Mouse (Mus musculus) midbrain, embryonic 15.5 days (tissue): Measurements from ENCODE around the gene Plod2. TPM values are rescaled to one million over a fixed set of nuclear protein-coding genes. Genes with fewer than 3 reads are reported as not detected.

Experiments
- ATAC-seq: fragments of 200-750 bp; cut with Nextera tagmentation; replicated peaks from 2 replicates; pipeline ENCODE4 v1.8.0; 2017; ENCODE audit warnings: moderate TSS enrichment
- H3K27ac ChIP-seq: fragments of 300-500 bp; sonication (generic); 2 replicates; pipeline ENCODE4 v1.5.1; 2015; ENCODE audit warnings: mild to moderate bottlenecking, inconsistent platforms
- H3K27me3 ChIP-seq: fragments of 300-500 bp; sonication (generic); replicated peaks from 2 replicates; pipeline ENCODE4 v1.6.1; 2015; ENCODE audit warnings: inconsistent platforms
- H3K36me3 ChIP-seq: fragments of 300-500 bp; sonication (generic); replicated peaks from 2 replicates; pipeline ENCODE4 v1.6.1; 2015; ENCODE audit warnings: inconsistent platforms
- H3K4me1 ChIP-seq: fragments of 300-500 bp; sonication (generic); 2 replicates; pipeline ENCODE4 v1.6.1; 2015; ENCODE audit warnings: inconsistent platforms
- H3K4me2 ChIP-seq: fragments of 300-500 bp; sonication (generic); 2 replicates; pipeline ENCODE4 v1.6.1; 2015; ENCODE audit warnings: inconsistent platforms, mild to moderate bottlenecking, moderate library complexity
- H3K4me3 ChIP-seq: fragments of 300-500 bp; sonication (generic); 2 replicates; pipeline ENCODE4 v1.5.1; 2015; ENCODE audit warnings: mild to moderate bottlenecking, inconsistent platforms
- H3K9ac ChIP-seq: fragments of 300-500 bp; sonication (generic); 2 replicates; pipeline ENCODE4 v1.6.1; 2015; ENCODE audit warnings: mild to moderate bottlenecking, inconsistent platforms
- H3K9me3 ChIP-seq: fragments of 300-500 bp; sonication (generic); 2 replicates; pipeline ENCODE4 v1.6.1; 2016; ENCODE audit warnings: inconsistent platforms
- WGBS: fragments of 180-500 bp; shearing (Covaris S2); methylation state at CpG from one replicate; pipeline ENCODE4 v1.1.7; 2015; ENCODE audit warnings: mixed read lengths; 5-methylcytosine and 5-hydroxymethylcytosine counted together
- polyA plus RNA-seq: library from polyadenylated mRNA; unstranded; fragments of >200 nt; fragmentation: Nextera tagmentation; extraction: Ambion mirVana; gene quantifications from 2 replicates; pipeline ENCODE4 v1.2.1, GENCODE M21; 2015

The Plod2 gene
- polyA plus RNA-seq, 1 experiment from 2014 or later = 11.0 TPM

DNA sequence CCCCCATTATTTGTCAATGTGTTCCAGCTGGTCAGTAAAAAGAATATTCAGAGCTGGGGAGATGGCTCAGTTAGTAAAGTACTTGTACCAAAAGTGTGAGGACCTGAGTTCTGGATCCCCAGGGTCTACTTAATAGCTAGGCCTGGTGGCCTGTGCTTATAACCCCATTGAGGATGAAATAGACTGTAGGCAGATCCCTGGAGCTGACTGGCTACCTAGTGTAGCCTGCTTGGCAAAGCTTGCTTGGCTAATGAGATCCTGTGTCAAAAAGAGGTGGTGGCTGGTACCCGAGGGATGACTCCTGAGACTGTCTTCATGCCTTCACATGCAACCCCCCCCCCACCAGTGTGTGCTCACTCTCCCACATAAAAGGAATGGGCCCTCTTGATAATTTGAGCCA, 2.1 kb downstream of the Plod2 start:
- WGBS = 75% methylated on average over 1 of the region's 1 CpGs
- H3K27ac ChIP-seq = no peak overlapping the region
- H3K4me3 ChIP-seq = no peak overlapping the region
- H3K9me3 ChIP-seq = no peaks in the 10 kb centered on the region
- H3K4me1 ChIP-seq = peaks cover 11% of the 10 kb centered on the region
- H3K27me3 ChIP-seq = no peaks in the 10 kb centered on the region
- no peak for ATAC-seq
- no peak overlapping the region for H3K4me2 ChIP-seq
- H3K36me3 ChIP-seq = no peaks in the 10 kb centered on the region
- no peak overlapping the region for H3K9ac ChIP-seq

- H3K27ac ChIP-seq = no peak overlapping the region
- H3K9me3 ChIP-seq = no peaks in the 10 kb centered on the region
- no peaks in the 10 kb centered on the region for H3K36me3 ChIP-seq
- 88% methylated on average over 6 of the region's 6 CpGs for WGBS
- no peak overlapping the region for H3K4me3 ChIP-seq
- no peak overlapping the region for H3K4me2 ChIP-seq
- no peaks in the 10 kb centered on the region for H3K27me3 ChIP-seq
- no peak overlapping the region for H3K9ac ChIP-seq
- ATAC-seq = no peak
- peaks cover 11% of the 10 kb centered on the region for H3K4me1 ChIP-seq
Measured at GRCm38 (mm10) chr9:92545021-92545420, 3.0 kb downstream of the Plod2 start.

DNA sequence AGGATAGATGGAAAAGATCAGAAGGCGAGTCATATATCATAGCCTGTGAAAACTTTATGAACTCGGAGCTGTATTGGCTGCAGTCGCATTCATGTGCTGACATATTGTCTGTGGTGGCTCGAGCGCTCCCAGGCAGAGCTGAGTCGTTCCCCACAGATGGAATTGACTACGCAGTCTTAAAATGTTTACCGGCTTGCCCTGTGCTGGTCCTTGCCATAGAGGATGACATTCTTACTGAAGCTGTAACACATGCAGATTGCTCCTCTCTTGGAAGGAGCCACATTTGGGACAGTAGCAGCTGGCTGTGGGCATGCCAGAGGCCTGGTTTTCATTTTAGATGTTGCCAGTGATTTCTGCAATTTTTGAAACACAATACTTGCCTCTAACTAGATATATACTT, 4.4 kb downstream of the Plod2 start:
- no peak overlapping the region for H3K4me3 ChIP-seq
- no peaks in the 10 kb centered on the region for H3K27me3 ChIP-seq
- H3K4me2 ChIP-seq = no peak overlapping the region
- no peak for ATAC-seq
- no peaks in the 10 kb centered on the region for H3K36me3 ChIP-seq
- no peak overlapping the region for H3K9ac ChIP-seq
- H3K9me3 ChIP-seq = no peaks in the 10 kb centered on the region
- WGBS = 86% methylated on average over 8 of the region's 8 CpGs
- no peak overlapping the region for H3K27ac ChIP-seq
- H3K4me1 ChIP-seq = peaks cover 10% of the 10 kb centered on the region

GRCm38 (mm10) chr9:92547106-92547505, 5.1 kb downstream of the Plod2 start:
- H3K4me1 ChIP-seq = peaks cover 8% of the 10 kb centered on the region
- no peak for ATAC-seq

DNA sequence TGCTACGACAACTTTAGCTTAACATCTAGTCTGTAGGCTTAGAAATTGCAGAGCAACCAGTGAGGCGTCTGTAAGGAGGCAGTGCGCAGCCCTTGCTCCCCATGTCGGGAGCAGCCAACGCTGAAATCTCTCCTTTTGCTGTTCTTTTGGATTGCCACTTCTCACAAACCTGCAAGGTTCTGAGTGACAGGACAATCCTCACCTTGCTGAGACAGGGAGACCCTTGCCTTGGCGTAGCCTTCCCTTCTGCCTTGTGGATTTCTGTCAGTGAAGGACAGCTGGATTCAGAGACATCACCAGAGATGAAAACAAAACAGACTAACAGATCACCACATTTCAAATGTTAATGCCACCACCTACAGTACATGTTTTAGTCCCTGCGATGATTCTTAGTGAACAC, 5.8 kb downstream of the Plod2 start:
- 95% methylated on average over 7 of the region's 7 CpGs for WGBS
- Histone ChIP-seq H3K4me2 (no peak overlapping the region), H3K27me3 (no peaks in the 10 kb centered on the region), H3K36me3 (no peaks in the 10 kb centered on the region), H3K4me3 (no peak overlapping the region), H3K9me3 (no peaks in the 10 kb centered on the region), H3K9ac (no peak overlapping the region), H3K4me1 (peaks cover 3% of the 10 kb centered on the region), H3K27ac (no peak overlapping the region)
- no peak for ATAC-seq

More at GRCm38 (mm10) chr9:92547106-92547505, 5.1 kb downstream of the Plod2 start:
- 70% methylated on average over 2 of the region's 2 CpGs for WGBS
- H3K27me3 ChIP-seq = no peaks in the 10 kb centered on the region
- no peak overlapping the region for H3K4me3 ChIP-seq
- H3K27ac ChIP-seq = no peak overlapping the region
- no peak overlapping the region for H3K4me2 ChIP-seq
- H3K9me3 ChIP-seq = no peaks in the 10 kb centered on the region
- no peak overlapping the region for H3K9ac ChIP-seq
- H3K36me3 ChIP-seq = no peaks in the 10 kb centered on the region

DNA sequence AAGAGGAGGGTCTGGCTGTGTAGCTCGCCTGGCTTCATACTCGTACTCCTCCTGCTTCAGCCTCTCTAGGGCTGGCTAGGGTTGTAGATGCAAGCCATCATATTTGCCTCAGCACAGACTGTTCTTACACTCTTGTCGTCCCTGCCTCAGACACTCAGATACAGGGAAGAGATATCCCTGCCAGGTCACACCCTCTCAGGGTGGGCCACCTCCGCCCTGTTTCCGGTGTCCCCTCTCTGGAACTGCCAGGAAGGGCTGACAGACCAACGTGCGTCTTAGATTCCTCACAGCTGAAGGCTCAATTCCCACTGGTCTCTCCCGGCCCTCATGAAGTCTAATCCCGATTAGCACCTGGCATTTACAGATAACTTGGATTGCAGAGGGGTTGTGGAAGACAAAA, 6.6 kb downstream of the Plod2 start:
- Histone ChIP-seq H3K27me3 (no peaks in the 10 kb centered on the region), H3K9me3 (no peaks in the 10 kb centered on the region), H3K27ac (no peak overlapping the region), H3K4me3 (no peak overlapping the region), H3K4me2 (no peak overlapping the region), H3K36me3 (no peaks in the 10 kb centered on the region), H3K4me1 (no peaks in the 10 kb centered on the region), H3K9ac (no peak overlapping the region)
- 84% methylated on average over 9 of the region's 9 CpGs for WGBS
- ATAC-seq = no peak

DNA sequence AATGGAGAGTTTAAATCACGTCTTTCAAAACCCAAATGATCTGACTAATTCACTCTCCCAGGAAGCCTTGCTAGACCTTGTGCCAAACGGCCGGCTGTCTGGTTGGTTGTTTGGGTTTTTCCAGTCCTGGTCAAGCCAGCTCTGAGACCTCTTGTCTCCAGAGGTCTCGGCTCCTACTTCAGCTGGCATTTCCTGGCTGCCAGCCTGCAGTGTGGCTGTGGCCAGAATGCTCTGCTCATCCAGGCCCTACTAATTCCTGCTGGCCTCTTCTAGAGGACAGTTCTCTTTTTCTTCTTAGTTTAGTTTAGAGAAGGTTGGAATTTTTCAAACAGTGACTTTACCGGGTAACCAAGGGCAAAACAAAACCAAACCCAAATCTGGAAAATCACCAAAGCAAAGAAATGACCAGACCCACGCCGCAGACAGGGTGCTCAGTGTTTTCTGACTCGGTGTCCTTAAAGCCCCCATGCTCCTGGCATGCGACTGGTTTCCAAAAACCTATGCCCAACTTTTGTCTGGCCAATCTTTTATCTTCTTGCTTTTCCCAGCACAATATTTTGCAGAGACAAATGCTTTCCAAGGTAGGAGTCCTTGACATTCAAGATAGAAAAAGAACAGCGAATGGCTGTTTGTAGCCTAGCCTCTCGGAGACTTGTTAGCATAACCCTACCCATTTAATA, 7.9 kb downstream of the Plod2 start:
- ATAC-seq = peak; percentile 63; the same call in 1 of the 2 replicates
- 86% methylated on average over 11 of the region's 11 CpGs for WGBS
- H3K36me3 ChIP-seq = no peaks in the 10 kb centered on the region

GRCm38 (mm10) chr9:92550981-92551380, 9.0 kb downstream of the Plod2 start:
- no peak for ATAC-seq
- Histone ChIP-seq H3K36me3 (no peaks in the 10 kb centered on the region), H3K27me3 (no peaks in the 10 kb centered on the region), H3K27ac (no peak overlapping the region), H3K4me3 (no peak overlapping the region), H3K9me3 (no peaks in the 10 kb centered on the region), H3K4me1 (no peaks in the 10 kb centered on the region; the same call in 1 of the 2 replicates), H3K9ac (no peak overlapping the region), H3K4me2 (no peak overlapping the region)
- 62% methylated on average over 2 of the region's 2 CpGs for WGBS

More for the DNA sequence above, 7.9 kb downstream of the Plod2 start:
- H3K4me3 ChIP-seq = no peak overlapping the region
- no peak overlapping the region for H3K27ac ChIP-seq
- H3K27me3 ChIP-seq = no peaks in the 10 kb centered on the region
- H3K4me2 ChIP-seq = no peak overlapping the region
- no peaks in the 10 kb centered on the region for H3K9me3 ChIP-seq
- no peaks in the 10 kb centered on the region; the same call in 1 of the 2 replicates for H3K4me1 ChIP-seq
- H3K9ac ChIP-seq = no peak overlapping the region

- Histone ChIP-seq H3K9me3 (no peaks in the 10 kb centered on the region), H3K36me3 (no peaks in the 10 kb centered on the region), H3K27ac (no peak overlapping the region), H3K9ac (no peak overlapping the region), H3K4me1 (no peaks in the 10 kb centered on the region; the same call in 1 of the 2 replicates), H3K27me3 (no peaks in the 10 kb centered on the region), H3K4me2 (no peak overlapping the region), H3K4me3 (no peak overlapping the region)
- WGBS = 66% methylated on average over 4 of the region's 4 CpGs
- ATAC-seq = no peak
Measured at GRCm38 (mm10) chr9:92551666-92552065, 9.6 kb downstream of the Plod2 start.

DNA sequence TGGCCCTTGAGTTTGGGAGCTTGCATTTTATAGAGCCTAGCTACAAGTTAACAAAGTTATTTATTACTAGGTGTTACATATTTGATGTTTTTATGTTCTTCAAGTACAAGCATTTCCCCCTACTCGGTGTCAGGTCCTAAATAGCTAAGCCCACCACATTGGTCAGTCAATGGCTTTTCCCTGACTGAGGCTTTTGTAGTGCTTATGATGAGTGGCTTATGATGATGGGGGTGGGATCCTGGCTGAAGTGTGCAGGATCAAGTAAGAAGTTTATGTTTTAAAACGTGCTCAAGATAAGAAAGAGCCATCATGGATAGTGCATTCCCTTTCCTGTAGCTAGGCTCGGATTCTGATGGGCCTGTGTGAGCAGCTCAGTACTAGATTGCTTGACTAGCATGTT, 10.7 kb downstream of the Plod2 start:
- Histone ChIP-seq H3K9ac (no peak overlapping the region), H3K4me1 (no peaks in the 10 kb centered on the region; the same call in 1 of the 2 replicates), H3K4me2 (no peak overlapping the region), H3K4me3 (no peak overlapping the region), H3K36me3 (no peaks in the 10 kb centered on the region), H3K27ac (no peak overlapping the region), H3K9me3 (no peaks in the 10 kb centered on the region), H3K27me3 (no peaks in the 10 kb centered on the region)
- 90% methylated on average over 3 of the region's 3 CpGs for WGBS
- no peak for ATAC-seq

GRCm38 (mm10) chr9:92555006-92555958, 13.3 kb downstream of the Plod2 start:
- Histone ChIP-seq H3K4me1 (no peaks in the 10 kb centered on the region; the same call in 1 of the 2 replicates), H3K27me3 (no peaks in the 10 kb centered on the region), H3K4me3 (no peak overlapping the region), H3K36me3 (no peaks in the 10 kb centered on the region), H3K27ac (no peak overlapping the region), H3K4me2 (no peak overlapping the region), H3K9ac (no peak overlapping the region), H3K9me3 (no peaks in the 10 kb centered on the region)
- 87% methylated on average over 6 of the region's 6 CpGs for WGBS
- 0 out of 2 replicates have a peak, but pooled peaks have one; percentile 32 for ATAC-seq

DNA sequence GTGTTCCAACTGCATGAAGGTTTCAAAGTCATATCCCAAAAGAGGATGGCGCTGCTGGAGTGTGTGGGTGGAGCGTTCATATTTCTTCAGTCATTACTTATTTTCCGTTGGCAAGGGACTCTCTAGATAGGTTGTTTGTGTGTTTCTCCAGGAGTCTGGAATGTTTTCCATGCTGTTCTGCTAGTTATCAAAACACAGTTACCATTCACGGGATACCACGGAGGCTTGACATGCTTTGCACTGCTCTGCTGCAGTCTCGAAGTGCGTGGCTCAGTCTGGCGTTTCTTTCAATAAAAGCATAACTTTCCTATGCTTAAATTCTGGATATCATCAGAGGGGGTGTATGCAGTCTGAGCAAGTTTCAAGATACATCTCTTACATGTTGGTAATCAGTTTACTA, 17.7 kb downstream of the Plod2 start:
- H3K36me3 ChIP-seq = no peaks in the 10 kb centered on the region
- H3K9ac ChIP-seq = no peak overlapping the region
- no peak overlapping the region for H3K27ac ChIP-seq
- H3K4me3 ChIP-seq = no peak overlapping the region
- 90% methylated on average over 8 of the region's 8 CpGs for WGBS
- no peaks in the 10 kb centered on the region for H3K27me3 ChIP-seq
- no peak for ATAC-seq
- H3K4me2 ChIP-seq = no peak overlapping the region
- H3K9me3 ChIP-seq = no peaks in the 10 kb centered on the region
- no peaks in the 10 kb centered on the region for H3K4me1 ChIP-seq
